Mouse (Mus musculus): ENCODE measurements at regions not wholly inside any gene's neighbourhood (a gene's known extent, or its start where the extent isn't known, plus 50 kb on each side); places are given as distances from the start of the nearest gene placed in this dataset.

- DNase-seq (ENCODE audit: low spot score in 2 of 2) = no peak
Observed at GRCm38 (mm10) chr4:99491536-99492514, 164.3 kb upstream of the Foxd3 start.

DNA sequence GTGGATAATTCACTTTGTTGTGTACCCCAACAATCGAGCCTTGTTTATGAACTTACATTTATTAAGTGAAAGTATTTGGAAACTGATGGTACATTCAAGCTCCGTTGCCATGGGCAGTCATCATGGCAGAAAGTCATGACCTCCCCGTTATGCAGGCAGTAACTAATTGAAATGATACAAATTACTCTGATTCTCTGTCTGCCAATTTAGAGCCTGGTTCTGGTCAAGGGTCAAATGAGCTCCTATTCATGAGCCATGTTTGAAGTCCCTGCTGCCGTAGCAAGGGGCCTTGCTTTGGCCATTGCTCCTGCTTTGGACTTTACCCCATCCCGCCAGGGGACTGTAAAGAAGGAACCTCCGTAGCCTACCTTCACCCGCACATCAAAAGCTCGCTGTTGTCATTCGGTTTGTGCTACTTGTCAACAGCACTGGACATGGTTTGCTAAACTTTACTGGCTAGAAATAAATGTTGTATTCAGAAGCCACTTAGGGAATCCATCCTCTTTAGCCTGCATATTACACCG lies 152.8 kb upstream of the Foxd3 start:
- no peak for DNase-seq (ENCODE audit: low spot score in 2 of 2)

GRCm38 (mm10) chr4:99511993-99512392 lies 144.1 kb upstream of the Foxd3 start:
- DNase-seq (ENCODE audit: low spot score in 2 of 2) = no peak

- DNase-seq (ENCODE audit: low spot score in 2 of 2) = no peak
Observed at GRCm38 (mm10) chr4:99516883-99517282, 139.2 kb upstream of the Foxd3 start.

DNA sequence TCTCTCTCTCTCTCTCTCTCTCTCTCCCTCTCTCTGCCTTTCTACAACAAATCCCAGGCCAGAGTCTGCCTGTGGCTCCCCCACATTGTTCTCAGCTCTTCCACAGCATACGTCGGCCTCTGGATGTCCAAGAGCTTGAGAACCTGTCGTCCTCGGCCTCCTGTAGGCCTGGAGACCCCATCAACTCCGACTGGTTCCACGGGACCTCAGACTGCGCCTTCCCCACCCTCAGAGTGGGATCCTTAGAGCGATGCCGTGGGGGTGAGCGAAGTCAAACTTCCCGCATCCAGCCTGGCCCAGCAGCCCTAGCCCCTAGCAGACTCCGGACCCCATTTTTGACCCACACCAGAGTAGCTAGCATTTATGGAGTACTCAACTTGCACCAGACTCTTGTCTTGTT lies 128.7 kb upstream of the Foxd3 start:
- DNase-seq (ENCODE audit: low spot score in 2 of 2) = no peak

DNA sequence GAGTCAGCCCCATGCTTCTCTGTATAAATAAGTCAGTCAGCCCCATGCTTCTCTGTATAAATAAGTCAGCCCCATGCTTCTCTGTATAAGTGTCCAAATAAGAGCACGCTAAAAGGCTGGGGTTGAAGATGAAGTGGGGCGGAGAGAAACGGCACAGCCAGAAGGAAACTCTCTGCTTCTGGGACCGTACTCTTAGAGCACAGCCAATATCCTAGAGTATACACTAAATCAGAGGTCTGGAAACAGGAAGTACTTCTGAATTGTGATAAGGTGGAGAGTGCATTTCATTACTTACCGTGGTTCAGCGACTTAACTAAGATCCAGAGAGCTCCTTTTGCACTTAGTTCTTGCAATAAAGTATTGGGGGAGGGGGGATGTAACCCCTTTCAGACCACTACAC lies 112.1 kb upstream of the Foxd3 start:
- DNase-seq (ENCODE audit: low spot score in 2 of 2) = no peak

DNA sequence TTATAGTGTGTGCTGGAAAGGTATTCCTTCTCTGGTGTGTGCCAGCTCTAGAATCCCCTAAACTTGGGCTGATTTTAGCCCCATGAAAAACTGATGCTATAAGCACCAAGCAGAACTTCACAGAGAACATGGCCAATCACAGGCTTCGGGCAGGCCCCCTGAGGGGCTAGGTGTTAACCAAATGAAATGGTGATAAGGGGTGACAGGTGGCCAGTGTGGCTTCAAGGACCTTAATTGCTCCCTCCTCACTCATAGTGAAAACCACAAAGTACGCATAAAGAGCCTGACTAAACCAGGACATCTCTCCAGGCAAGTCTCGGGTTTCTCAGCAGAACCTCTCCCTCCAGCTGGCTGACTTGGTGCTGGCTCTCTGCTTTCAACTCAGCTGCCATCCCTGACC lies 110.4 kb upstream of the Foxd3 start:
- DNase-seq (ENCODE audit: low spot score in 2 of 2) = no peak

DNA sequence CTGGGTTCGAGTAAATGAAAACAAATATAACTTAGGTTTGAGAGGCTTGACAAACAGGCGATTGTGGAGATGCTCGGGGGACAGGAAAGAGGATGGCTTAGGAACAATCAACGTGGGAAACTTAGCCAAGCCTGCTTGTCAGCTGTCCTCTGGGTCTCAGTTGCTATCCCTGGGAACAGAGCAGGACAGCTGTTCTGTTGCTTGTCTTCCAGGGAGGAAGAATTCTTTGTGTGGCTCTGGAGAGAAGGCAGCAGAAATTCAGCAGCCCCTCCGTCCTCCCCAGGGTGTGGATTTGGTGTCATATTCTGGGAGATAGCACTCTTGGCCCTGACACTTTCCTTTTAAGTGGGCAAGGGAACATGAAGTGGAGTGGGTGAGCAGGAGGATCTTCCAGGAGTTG lies 98.1 kb upstream of the Foxd3 start:
- no peak for DNase-seq (ENCODE audit: low spot score in 2 of 2)

GRCm38 (mm10) chr4:99560604-99561003 lies 95.5 kb upstream of the Foxd3 start:
- DNase-seq (ENCODE audit: low spot score in 2 of 2) = no peak

GRCm38 (mm10) chr4:99561506-99561937 lies 94.6 kb upstream of the Foxd3 start:
- DNase-seq (ENCODE audit: low spot score in 2 of 2) = no peak

- DNase-seq (ENCODE audit: low spot score in 2 of 2) = no peak
Observed at GRCm38 (mm10) chr4:99565401-99565800, 90.7 kb upstream of the Foxd3 start.

DNA sequence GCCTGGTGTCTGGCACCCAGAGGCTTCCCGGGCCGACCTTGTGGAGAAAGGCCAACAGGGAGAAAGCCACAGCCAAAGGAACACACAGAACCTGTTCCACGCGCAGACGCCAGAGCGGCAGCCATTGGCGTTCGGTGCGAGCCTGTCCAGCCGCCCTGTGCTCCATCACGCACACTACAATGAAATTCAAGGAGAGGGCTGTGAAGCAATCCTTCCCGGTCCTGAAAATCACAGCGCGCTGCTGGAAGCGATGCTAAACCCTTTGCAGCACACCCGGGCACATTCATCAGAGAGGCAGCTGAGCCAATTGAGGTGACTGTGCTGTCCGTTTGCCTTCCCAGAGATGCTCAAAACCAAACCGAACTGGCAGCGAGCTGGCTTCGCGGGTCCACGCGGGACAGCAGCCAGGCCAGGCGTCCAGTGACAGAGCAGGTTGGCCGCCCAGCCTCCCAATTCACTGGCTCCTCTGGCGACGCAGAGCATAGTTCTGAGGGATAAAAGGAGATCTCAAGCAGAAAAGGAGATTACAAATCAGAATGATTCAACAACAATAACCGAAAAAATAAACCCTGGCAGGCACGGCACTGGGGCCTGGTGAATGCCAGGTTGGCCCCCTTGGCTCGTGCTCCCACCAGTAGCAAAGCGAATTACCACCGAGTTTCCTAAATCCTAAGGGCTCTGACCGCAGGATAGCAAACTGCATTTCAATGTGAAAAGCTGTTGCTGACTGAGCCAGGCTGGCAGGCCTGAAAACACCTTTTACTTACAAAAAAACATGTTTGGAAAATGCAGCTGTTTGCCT lies 83.1 kb upstream of the Foxd3 start:
- DNase-seq (ENCODE audit: low spot score in 2 of 2) = peak in 1 of 2 experiments; percentile 22

- no peak for DNase-seq (ENCODE audit: low spot score in 2 of 2)
Observed at GRCm38 (mm10) chr4:99574021-99574531, 82.0 kb upstream of the Foxd3 start.

DNA sequence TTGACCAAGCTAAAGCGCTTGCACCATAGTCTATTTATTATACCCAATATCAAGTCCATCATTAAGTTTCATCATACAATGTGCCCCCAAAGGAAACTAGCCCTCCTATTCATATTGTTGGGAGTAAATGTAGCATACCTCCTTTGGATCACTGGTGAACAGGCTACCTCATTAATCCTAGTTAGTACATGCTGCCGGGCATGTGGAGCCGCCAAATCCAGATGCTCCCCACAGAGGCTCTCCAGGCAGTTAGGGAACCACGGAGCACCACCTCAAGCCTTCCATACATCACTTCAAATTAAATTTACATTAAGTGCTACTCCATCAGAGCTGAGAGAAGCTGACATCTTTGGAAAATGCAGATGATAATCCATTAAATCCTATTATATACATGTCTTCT lies 81.1 kb upstream of the Foxd3 start:
- DNase-seq (ENCODE audit: low spot score in 2 of 2) = no peak

GRCm38 (mm10) chr4:99597781-99598180 lies 58.3 kb upstream of the Foxd3 start:
- no peak for DNase-seq (ENCODE audit: low spot score in 2 of 2)

- no peak for DNase-seq (ENCODE audit: low spot score in 2 of 2)
Observed at GRCm38 (mm10) chr4:99600741-99601140, 55.4 kb upstream of the Foxd3 start.

DNA sequence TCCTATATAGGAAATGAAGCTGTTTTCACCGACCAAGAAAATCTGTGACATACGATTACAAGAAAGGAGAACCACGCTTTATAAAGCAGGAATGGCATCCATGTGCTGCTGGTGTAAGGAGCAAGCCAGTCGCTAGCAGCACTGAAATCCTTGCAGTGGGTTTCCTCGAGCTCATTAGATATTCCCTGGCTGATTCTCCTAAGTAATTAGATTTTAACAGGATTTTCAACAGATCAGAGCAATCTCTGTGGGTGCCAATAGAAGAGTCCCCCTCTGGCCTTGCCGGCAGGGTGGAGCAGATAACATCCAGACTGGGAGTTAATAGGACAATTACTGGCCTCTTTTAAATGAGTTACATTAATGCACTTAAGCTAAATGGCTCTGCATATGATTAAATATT lies 54.6 kb upstream of the Foxd3 start:
- no peak for DNase-seq (ENCODE audit: low spot score in 2 of 2)
